Mouse (Mus musculus): ENCODE data around the gene St3gal3.

St3gal3 gene

GRCm38 (mm10) chr4:117921358-117921757 is 213.4 kb downstream of the St3gal3 start:
- no peak for DNase-seq

- no peak for DNase-seq
Measured at GRCm38 (mm10) chr4:117918762-117919161, 216.0 kb downstream of the St3gal3 start.

- DNase-seq = no peak
Measured at GRCm38 (mm10) chr4:117918261-117918660, 216.5 kb downstream of the St3gal3 start.

GRCm38 (mm10) chr4:117917847-117918246 is 216.9 kb downstream of the St3gal3 start:
- no peak for DNase-seq

GRCm38 (mm10) chr4:117917402-117917801 is 217.3 kb downstream of the St3gal3 start:
- no peak for DNase-seq

GRCm38 (mm10) chr4:117916386-117916785 is 218.3 kb downstream of the St3gal3 start:
- no peak for DNase-seq

- DNase-seq = no peak
Measured at GRCm38 (mm10) chr4:117915489-117916105, 219.1 kb downstream of the St3gal3 start.

- peak; percentile 84 to 90 for DNase-seq
Measured at GRCm38 (mm10) chr4:117914591-117915442, 219.9 kb downstream of the St3gal3 start, which contains the start of gene Ipo13. Ipo13 (minus strand) TSS chr4:117914999.

GRCm38 (mm10) chr4:117914031-117914430 is 220.7 kb downstream of the St3gal3 start:
- DNase-seq = no peak

- no peak for DNase-seq
Measured at GRCm38 (mm10) chr4:117913421-117913820, 221.3 kb downstream of the St3gal3 start.

- no peak for DNase-seq
Measured at GRCm38 (mm10) chr4:117912685-117913273, 221.9 kb downstream of the St3gal3 start.

GRCm38 (mm10) chr4:117912131-117912561 is 222.6 kb downstream of the St3gal3 start:
- DNase-seq = no peak

GRCm38 (mm10) chr4:117908834-117909453 is 225.8 kb downstream of the St3gal3 start:
- no peak for DNase-seq

GRCm38 (mm10) chr4:117906196-117906595 is 228.5 kb downstream of the St3gal3 start:
- no peak for DNase-seq

- no peak for DNase-seq
Measured at GRCm38 (mm10) chr4:117904761-117905160, 230.0 kb downstream of the St3gal3 start.

- DNase-seq = no peak
Measured at GRCm38 (mm10) chr4:117904094-117904493, 230.6 kb downstream of the St3gal3 start.

- DNase-seq = no peak
Measured at GRCm38 (mm10) chr4:117898111-117898510, 236.6 kb downstream of the St3gal3 start.

GRCm38 (mm10) chr4:117896031-117896430 is 238.7 kb downstream of the St3gal3 start:
- DNase-seq = no peak

- DNase-seq = no peak
Measured at GRCm38 (mm10) chr4:117895339-117895738, 239.4 kb downstream of the St3gal3 start.

- DNase-seq = no peak
Measured at GRCm38 (mm10) chr4:117894601-117895000, 240.1 kb downstream of the St3gal3 start.

- DNase-seq = no peak
Measured at GRCm38 (mm10) chr4:117893376-117893775, 241.3 kb downstream of the St3gal3 start.

- DNase-seq = peak; percentile 66 to 79
Measured at GRCm38 (mm10) chr4:117891738-117892161, 243.0 kb downstream of the St3gal3 start, which contains the start of gene Dph2. Dph2 (minus strand) TSS chr4:117892032.

- DNase-seq = no peak
Measured at GRCm38 (mm10) chr4:117890750-117891149, 244.0 kb downstream of the St3gal3 start.

All from thymus, adult 18-20 months (tissue).